Mouse (Mus musculus) induced T-regulatory cell, adult 2 months (primary cell): ENCODE data around the gene Snd1.

Source experiments
- DNase-seq: peaks from one replicate; pipeline ENCODE4 v3.0.0-alpha.2; 2012; ENCODE audit warnings: low read depth

Gene Snd1

DNA sequence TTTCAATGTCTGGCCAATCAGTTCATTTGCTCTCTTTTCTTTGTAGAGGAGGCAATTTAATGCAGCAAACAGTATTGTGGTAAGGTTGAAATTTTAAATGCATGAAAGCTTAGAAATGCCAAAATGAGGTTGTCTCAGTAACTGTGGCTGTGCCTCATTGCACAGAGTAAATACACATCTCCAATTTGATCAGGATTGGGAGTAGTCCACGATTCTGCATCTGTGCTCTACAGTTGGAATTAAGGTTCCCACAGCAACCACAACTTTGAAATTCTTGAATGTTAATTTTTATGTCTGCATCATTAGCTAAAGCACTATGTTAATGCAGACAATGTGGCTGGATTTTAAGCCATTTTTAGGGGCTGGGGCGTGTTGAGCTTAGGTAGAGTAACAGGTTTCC, 72.0 kb downstream of the Snd1 start:
- DNase-seq, result no peak

DNA sequence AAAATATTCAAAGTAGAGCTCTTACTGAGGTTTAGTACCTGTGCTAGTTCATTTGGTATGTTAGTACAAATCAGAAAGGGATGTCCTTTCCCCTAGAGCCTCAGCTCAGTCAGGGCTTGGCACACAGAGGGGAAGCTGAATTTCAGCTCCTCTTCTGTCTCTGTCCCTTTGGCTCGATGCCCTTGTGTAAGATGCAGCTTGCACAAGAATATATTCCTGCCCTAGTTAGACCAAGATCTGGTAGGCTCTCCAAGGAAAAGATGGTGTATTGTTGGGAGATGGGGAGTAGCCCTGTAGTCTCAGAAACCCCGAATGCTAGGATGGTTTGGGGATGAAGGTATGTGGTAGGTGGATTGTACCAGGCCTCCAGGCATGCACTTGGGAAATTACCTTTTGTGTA, 74.4 kb downstream of the Snd1 start:
- DNase-seq, result no peak

DNA sequence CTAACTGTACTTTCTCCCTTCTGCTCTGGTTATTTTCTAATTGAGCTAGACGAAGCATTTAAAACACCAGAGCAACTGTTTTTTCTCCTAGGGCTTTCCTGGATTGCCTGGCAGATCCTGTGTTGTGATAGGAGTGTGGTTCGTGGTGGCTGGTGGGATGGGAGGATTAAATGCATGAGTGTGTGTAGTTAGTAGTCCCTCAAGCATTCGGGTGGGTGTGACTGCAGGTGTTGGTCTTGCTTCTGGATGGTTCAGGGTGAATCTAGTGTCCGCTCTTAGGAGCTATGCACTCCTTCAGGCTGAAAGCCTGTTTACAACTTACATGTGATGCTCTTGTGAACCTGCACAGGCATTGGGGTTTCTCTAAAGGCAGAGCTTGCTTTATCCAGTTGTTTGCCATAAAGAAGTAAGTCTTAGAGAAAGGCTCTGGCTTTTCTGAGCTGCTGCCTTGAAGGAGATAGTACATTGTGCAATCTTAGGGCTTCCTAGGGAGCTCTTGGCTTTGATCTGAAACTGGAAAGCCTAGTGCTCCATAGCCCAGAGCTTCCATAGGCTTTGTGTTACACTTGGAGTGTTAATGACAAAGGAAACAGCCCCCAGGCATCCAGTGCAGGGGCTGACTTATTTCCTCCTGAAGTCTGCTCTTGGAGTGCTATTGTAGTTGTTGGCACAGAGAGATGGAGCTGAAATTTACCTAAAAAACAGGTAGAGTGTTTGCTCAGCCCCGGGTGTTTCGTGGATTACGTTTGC, 75.5 kb downstream of the Snd1 start:
- DNase-seq, result no peak

DNA sequence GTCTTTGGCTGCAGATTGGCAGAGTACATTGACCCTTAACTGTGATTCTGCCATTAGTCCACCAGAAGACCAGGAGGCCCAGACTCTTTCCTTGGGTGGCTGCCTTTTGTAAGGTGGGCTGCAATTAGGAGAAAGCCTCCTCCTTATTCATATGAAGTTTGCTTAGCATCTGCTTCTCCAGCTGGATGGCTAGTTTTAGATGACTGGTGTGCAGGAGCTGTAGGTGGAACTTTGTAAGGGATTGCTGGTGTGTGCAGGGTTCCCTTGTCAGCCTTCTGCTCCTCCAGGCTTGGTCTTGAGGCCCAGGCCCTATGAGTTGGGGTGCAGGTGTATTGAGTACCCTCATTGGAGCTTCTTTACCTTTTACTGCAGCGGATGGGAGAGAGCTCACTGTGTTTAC, 79.5 kb downstream of the Snd1 start:
- DNase-seq, result no peak

DNA sequence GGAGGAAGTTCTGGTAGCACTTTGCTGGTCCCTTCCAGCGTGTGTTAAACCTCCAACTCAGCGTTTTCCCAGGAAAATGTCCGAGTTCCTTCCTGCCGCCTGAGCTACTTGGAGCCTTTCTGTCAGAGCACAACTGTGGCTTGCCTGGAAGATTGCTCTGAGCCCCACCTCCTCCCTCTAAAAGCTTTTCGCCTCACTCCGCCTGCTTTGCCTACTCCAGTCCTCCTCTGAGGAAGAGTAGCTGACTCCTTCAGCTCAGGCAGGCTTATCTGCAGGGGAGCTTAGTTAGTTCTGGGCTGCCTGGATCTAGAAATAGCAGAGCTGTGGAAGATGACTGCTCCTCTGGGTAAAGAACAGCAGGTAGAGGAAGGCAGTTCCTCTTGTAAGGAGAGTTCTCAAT, 80.1 kb downstream of the Snd1 start:
- no peak for DNase-seq

DNA sequence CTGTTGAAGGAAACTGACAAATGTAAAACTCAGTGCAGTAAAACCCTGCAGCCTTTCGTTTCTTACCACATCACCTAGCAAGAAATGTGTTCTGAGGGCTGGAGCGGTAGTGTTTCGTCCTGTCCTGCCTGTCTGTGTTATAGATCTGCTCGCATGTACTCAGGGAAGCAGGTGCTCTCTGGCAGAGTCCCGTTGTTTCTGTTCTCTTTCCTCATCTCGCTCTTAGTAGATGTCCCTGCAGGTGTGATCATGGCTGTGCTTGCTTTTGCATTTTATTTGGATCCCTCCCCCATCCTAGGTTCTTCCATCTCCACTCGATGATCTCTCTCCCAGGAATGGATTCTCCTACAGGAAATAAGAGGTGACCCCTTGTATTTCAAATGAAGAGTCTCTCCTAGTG, 80.5 kb downstream of the Snd1 start:
- DNase-seq, result no peak

DNA sequence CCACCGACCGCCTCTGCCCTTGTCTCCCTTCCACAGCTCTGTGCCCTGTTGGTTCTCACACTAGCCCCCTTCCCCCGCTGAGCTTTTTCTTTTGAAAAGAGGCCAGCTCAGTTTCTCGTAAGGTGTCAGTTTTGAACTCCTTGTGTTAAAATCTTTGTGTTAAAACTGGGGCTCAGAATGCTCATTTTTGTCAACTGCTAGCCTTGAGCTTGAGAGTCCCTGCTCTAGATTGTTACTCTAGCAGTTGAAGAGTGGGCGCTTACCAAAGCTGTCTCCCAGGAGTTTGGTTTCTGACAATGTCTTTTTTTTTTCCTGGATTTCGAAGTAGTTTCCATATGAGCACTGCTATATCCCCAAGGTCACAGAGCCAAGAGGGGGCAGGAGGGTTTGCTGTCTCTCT, 82.8 kb downstream of the Snd1 start:
- DNase-seq, result no peak

DNA sequence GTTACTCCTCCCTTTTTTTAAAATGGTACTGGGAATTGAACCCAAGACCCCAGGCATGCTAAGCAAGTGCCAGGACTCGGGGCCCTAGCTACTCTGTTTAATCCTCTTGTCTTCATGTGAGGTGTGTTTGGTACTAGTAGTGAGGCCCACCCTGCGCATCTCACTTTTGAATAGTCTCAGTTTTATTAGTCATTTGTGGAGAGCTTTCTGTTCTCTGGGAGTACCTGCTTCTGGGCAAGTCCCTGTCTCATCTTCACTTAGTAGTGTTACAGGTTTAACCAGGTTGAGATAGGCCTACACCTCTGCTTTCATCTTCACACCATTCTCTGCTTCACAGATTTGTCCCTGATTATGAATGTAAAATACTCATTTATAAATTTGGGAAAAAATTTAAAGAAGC, 84.5 kb downstream of the Snd1 start:
- peak; percentile 18 for DNase-seq

DNA sequence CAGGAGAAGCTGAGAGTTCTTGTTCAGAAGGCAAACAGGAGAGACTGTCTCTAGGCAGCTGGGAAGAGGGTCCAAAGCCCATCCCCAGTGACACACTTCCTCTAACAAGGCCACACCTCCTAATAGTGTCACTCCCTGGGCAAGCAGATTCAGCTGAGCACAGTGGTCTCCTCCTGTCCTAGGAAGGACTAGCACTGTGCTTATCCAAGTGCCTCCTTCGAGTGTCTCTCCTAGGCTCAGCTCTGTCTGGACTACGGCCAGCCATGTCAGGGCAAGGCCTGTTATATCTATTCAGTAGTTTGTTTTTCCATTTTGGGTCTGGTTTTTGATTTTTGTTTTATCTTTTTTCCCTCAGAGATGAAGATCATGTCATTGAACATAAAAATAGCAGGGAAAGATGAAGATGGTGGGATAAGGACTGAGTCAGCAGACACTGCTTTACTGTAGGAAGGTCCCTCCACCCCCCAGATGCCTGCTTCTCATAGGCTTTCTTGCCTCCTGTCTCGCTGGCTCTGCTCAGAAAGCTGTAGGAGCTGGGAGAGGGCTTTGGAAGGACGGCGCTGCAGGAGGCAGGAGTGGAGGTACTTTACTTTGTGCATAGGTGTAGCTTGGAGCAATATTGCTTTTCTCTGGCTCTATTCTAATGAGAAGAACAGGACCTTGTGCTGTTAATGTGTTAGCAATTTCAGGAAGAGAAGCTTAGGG, 86.5 kb downstream of the Snd1 start:
- no peak for DNase-seq

DNA sequence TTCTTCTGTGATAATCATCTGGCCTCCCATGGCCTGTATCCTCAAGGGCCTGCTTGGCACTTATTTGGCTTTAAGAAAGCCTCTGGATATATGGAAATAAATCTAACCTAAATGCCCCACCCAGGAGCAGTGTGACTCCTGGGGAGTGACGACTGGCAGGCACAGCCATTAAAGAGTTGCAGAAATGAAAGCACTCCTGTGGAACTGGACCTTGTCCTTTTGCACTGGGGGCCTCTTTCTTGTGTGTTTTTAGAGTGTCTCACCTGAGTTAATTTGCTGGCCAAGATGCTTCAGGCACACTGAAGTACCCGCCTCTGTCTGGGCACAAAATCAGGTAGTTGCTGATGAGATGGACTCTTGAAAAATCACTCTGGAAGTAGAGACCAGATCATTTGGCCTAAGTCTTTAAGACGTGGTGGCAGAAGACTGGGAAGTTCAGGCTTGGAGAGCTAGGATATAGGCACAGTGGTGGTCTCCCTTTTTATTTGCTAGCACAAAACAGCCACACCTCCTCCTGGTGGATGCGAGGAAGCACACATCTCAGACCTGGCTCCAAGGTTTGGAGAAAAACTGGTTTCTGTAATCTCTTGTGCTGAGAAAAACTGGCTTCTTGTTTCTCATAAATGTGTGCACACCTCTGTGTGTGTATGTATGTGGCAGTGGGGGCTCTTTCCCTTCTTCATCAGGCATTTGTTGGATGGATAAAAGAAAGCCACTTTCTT, 87.5 kb downstream of the Snd1 start:
- DNase-seq, result no peak

DNA sequence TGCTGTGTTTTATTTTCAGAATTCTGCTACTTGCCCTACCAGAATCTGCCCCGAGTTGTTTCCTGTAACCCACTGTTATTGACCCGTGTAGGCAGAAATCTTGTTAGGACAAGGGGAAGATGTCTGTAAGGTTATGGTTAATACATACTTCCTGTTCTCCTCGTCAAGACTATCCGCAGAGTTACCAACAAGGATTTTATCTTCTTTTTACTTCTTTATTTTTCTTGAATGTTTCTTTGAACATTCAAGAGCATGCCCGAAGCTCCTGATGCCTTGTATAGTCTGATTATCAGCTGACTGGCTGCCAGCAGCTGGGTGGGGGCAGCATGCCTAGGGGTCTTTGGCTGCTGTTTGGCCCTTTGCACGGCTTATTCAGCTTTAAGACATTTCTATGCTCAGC, 93.0 kb downstream of the Snd1 start:
- DNase-seq, result no peak

DNA sequence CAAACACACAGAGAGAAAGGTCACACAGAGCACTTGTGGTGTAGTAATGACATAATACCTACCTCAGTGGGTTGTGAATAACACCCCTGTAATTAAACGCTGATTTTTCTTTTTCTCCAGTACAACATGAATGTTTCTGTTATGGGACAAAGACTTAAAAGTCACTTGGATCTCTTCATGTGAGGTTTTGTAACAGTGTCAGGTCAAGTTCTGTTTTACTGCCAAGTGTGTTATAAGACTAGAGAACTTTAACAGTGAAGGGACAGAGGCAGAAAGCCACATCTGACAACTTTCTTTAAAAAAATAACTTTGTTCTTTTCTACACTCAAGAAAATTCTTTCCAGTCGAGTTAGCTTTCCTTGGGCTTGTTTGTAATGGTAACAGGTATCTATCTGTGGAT, 97.0 kb downstream of the Snd1 start:
- DNase-seq, result no peak

DNA sequence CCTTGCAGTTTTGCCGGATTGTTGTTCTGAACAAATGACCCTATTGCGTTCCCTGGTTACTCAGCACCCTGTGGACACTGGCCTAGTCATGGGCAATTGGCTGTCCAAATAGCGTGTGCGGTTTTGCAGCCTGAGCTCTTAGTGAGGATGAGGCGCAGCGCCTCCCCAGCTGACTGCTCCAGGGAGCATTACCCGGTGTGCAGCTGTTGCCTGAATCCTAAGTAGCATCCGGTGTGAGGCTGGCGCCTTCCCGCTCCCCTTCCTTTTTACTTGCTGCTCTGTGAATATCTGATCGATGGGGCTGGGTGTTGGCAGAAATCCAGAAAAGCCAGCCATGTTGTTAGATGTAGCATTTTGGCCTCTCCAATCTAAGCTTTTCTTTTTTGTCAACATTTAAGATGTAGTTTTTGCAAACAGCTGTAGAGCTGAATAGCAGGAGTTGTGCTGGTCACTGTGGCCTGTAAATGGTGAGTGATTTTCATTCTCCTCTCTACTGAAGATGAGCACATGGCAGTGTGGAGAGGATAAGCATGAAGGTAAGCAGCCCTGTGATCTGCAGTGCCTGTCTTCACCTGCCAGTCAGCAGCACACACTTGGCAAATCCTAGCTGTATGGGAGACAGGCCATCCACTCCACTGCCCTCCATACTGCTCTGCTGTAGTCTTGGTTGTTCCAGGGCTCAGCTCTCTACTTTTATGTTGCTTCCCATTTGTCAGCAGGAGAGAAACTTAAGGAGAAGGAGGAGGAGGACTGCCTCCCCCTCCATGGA, 98.2 kb downstream of the Snd1 start:
- no peak for DNase-seq

DNA sequence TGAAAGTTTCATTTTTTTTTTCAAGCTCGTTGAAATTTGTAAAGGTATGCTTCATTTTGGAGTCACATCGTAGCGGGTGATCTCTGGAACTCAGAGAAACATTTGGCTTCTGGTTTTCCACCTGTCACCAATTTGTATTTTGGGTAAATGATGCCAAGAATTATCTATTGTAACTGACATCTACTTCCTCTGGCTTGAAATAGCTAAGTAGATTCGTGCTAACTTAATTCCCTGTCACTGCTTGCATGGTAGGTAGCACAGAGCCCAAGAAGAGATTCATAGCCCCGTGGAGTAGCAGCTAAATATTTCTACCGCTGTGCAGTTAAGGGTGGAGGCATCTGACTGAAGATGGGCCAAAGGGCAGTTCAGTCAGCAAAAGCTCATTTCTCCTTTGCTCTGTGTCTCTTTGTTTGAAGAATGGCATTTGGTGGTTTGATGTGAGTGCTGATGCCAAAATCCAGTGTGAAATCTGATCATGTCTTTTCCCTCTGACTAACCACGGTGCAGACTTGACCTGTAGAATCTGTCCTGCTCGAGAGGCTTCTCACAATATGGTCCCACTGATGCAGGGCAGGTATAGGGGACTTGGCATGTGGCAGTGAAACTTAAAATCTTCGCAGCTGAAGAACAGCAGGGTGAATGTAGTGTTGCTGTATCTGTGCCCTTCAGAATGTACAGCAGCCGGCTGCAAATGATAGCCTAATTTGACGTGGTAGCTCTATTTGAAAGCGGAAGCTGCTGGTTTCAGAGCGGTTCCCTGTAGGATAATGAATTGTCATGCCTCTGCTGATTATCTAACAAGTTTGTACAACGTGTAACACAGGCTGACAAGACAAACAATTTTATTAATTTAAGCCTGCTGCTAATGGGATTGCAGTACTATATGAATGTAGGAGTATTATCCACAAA, 101.7 kb downstream of the Snd1 start:
- no peak for DNase-seq

DNA sequence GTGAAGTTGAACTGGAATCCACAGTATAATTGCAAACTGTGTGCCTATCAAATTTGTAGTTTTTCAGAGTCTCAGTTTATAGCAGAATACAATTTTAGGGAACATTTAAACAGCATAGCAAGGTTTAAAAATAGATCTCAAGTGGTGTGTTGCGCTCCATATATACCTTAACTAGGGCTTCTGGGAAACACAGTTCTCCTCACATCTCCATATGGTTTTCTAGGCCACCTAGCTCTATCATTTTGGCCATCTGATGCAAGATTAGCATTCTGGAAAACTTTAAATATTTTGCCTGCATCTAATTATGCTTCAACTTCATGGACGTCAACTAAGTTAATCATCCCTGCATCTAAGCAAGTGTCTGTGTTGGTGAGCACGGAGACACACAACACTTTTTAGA, 107.9 kb downstream of the Snd1 start:
- no peak for DNase-seq

DNA sequence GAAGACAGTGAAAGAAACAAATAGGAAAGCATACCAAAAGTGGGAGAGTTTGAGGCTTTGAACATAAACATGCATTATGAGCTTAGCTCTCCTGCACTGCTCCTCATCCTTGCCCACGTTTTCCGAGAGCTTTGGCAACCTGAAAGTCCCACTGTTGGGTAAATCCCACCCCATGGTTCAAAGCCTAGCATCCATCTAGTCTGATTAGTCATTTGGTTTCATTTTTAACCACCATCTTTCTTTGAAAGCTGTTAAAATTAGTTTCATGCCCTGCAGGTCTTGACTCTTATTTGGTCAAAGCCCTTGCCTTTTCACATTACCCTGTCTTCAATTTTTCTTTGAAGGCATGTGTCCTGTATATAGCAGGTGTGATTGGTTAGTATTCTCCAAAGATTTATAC, 108.5 kb downstream of the Snd1 start:
- DNase-seq, result no peak

DNA sequence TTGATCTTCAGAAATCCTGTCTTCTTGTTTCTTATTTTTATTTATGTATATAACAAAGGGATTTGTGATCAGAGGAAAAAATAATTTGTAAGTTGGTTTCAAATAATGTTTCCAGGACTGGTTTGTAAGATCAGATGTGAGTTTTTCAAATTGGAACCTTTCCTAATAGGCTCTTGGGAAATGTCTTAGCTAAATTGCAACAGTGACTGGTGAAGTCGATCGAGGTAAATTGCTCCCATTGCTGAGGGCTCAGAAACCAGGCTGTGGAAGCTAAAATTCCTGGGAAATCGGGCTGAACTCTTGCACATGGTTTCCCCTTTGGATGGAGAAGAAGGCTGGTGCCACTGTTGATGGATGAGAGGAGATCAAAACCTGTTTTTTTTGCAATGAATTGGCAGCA, 111.9 kb downstream of the Snd1 start:
- DNase-seq, result no peak

DNA sequence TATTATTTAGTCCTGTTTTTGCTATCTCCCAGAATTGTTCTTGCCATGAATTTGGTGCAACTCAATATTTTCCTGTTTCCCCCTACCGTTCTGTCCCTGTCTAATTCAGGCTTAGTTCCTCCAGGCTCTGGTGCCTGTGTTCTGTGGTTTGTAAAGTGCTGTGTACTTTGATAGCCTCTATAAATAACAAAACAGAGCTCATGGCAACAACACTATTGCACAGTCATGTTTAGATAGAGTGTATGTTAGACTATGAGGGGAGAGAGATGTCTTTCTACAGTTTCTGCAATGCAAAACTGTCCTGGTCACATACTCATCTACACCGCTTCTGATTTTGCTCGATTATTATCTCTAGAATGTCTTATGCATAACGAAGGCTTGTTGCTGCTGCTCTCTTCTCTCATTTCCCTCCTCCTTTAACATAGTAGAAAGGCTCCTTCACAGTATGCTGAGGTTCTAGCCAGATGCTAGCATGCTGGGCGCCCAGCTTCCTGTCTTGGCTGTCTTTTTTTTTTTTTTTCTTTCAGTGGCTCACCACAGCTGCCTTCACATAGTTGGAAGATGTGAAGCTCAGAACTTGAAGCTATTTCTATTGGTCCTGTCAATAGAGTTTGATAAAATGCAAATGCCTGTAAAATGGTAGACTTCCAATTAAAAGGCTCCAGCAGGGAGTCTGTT, 113.7 kb downstream of the Snd1 start:
- DNase-seq, result peak; percentile 43

DNA sequence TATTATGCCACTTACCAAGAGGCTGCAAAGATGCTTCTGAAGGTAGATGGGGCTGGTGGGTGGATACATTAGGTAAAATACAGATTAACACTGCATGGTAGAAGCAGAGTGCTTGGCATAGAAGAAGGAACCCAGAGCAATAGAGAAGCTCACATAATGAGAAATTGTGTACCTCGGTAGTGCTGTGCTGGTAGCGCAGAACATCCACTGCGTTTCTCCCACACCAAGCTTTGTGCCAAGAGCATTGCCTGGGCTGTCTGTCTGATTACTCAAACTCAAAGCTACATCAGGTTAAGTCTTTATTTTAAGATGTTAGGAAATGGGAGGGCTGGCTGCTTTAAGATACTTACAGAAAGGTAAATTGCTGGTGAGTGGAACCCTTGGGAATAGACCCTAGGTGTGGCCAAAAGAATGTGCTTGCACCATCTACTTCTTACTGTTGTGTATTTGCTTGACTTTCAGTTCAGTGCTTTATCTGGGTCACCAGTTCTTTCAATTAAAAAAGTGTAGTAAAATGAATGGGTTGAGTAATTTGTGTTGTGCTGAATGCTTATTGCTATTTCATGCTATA, 117.5 kb downstream of the Snd1 start:
- DNase-seq, result no peak

DNA sequence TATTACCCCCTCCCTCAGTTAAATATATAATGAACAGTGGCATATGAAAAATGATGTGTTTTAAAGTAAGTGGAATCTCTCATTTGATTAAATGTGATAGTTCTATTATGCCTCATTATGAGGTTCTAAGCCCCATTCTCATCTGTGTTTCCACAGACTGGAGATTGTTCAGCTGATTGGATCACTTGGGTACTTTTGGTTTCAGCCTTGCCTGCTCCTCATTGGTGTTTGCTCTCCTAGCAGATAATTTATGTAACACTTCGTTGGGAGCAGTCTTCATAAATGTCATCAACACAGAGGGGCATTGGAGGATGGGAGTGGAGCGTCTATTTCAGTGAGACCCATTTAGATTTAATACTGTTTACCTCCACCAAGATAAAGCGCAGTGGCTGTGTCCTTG, 118.8 kb downstream of the Snd1 start:
- DNase-seq, result peak; percentile 37

DNA sequence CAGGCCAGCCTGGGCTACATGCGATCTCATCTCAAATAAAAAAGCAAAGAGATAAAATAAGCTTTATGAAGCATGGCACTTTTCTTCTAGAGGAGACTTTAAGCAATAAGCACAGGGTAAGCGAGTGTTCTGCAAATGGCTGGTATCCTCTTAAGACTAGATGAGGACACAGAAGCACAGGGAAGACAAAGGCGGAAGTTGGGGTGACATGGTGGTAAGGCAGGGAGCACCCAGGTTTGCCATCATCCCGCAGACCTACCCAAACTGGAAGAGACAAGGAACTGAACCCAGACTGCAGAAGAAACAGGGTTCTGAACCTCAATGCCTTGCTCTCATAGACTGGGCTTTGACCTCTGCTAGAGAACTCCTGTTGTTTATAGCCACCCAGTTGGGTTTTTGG, 119.8 kb downstream of the Snd1 start:
- no peak for DNase-seq
